Mouse (Mus musculus): ENCODE data around the gene Xylt1. TPM values are rescaled to one million over a fixed set of nuclear protein-coding genes. Genes with fewer than 3 reads are reported as not detected.

Xylt1 gene
- polyA plus RNA-seq, 1 experiment: 16.4 TPM

- Histone ChIP-seq H3K27ac (ENCODE audit: control insufficient read depth, insufficient read depth, low read depth, low read length, poor library complexity) (no peak overlapping the region), H3K4me3 (replicated peaks; ENCODE audit: control insufficient read depth, low read depth, low read length) (no peak overlapping the region), H3K4me1 (ENCODE audit: control insufficient read depth, insufficient read depth, low read length) (peaks cover 12% of the 10 kb centered on the region)
- TF ChIP-seq CTCF (IDR thresholded peaks at IDR 0.05; ENCODE audit: control insufficient read depth, insufficient read depth, low read length): no peak
- TF ChIP-seq POLR2A (IDR thresholded peaks at IDR 0.05; ENCODE audit: borderline replicate concordance, control insufficient read depth, low read depth, low read length): no peak
- 78% methylated on average over 3 of the region's 3 CpGs for WGBS
These were observed 49.1 kb downstream of the Xylt1 start for GRCm38 (mm10) chr7:117429895-117430294.

- Histone ChIP-seq H3K4me3 (replicated peaks; ENCODE audit: control insufficient read depth, low read depth, low read length) (no peak overlapping the region), H3K4me1 (ENCODE audit: control insufficient read depth, insufficient read depth, low read length) (peaks cover 12% of the 10 kb centered on the region), H3K27ac (ENCODE audit: control insufficient read depth, insufficient read depth, low read depth, low read length, poor library complexity) (no peak overlapping the region)
- TF ChIP-seq CTCF (IDR thresholded peaks at IDR 0.05; ENCODE audit: control insufficient read depth, insufficient read depth, low read length) (no peak), POLR2A (IDR thresholded peaks at IDR 0.05; ENCODE audit: borderline replicate concordance, control insufficient read depth, low read depth, low read length) (no peak)
- WGBS: 55% methylated on average over 5 of the region's 5 CpGs
These were observed 49.7 kb downstream of the Xylt1 start for GRCm38 (mm10) chr7:117430361-117430935.

DNA sequence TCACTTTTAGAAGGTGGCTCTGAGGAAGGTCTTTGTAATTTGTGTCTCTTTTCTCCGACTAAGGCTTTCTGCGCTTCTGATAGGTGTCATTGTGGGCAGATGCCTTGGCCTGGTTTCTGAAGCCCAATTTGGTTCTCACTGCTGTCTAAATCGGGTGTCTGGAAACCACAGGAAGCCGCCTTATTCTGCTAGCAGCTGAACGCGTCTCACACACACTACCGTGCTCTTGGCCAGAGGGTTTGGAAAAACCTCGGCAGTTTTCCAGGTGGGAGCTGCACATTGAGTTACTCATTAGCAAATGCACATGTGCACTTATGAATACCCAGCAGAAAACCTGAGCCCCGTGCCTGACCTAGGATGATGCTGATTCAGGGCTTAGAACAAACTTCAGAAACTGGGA, 52.9 kb downstream of the Xylt1 start:
- peaks cover 11% of the 10 kb centered on the region for H3K4me1 ChIP-seq (ENCODE audit: control insufficient read depth, insufficient read depth, low read length)
- TF ChIP-seq POLR2A (IDR thresholded peaks at IDR 0.05; ENCODE audit: borderline replicate concordance, control insufficient read depth, low read depth, low read length): no peak
- TF ChIP-seq CTCF (IDR thresholded peaks at IDR 0.05; ENCODE audit: control insufficient read depth, insufficient read depth, low read length): no peak
- 16% methylated on average over 9 of the region's 9 CpGs for WGBS
- H3K27ac ChIP-seq (ENCODE audit: control insufficient read depth, insufficient read depth, low read depth, low read length, poor library complexity): no peak overlapping the region
- no peak overlapping the region for H3K4me3 ChIP-seq (replicated peaks; ENCODE audit: control insufficient read depth, low read depth, low read length)

- Histone ChIP-seq H3K4me1 (ENCODE audit: control insufficient read depth, insufficient read depth, low read length) (peaks cover 4% of the 10 kb centered on the region; the same call in 1 of the 2 replicates), H3K27ac (ENCODE audit: control insufficient read depth, insufficient read depth, low read depth, low read length, poor library complexity) (no peak overlapping the region), H3K4me3 (replicated peaks; ENCODE audit: control insufficient read depth, low read depth, low read length) (no peak overlapping the region)
- WGBS: 79% methylated on average over 3 of the region's 3 CpGs
- no peak for TF ChIP-seq POLR2A (IDR thresholded peaks at IDR 0.05; ENCODE audit: borderline replicate concordance, control insufficient read depth, low read depth, low read length)
- no peak for TF ChIP-seq CTCF (IDR thresholded peaks at IDR 0.05; ENCODE audit: control insufficient read depth, insufficient read depth, low read length)
These were observed 54.3 kb downstream of the Xylt1 start for GRCm38 (mm10) chr7:117435091-117435490.

DNA sequence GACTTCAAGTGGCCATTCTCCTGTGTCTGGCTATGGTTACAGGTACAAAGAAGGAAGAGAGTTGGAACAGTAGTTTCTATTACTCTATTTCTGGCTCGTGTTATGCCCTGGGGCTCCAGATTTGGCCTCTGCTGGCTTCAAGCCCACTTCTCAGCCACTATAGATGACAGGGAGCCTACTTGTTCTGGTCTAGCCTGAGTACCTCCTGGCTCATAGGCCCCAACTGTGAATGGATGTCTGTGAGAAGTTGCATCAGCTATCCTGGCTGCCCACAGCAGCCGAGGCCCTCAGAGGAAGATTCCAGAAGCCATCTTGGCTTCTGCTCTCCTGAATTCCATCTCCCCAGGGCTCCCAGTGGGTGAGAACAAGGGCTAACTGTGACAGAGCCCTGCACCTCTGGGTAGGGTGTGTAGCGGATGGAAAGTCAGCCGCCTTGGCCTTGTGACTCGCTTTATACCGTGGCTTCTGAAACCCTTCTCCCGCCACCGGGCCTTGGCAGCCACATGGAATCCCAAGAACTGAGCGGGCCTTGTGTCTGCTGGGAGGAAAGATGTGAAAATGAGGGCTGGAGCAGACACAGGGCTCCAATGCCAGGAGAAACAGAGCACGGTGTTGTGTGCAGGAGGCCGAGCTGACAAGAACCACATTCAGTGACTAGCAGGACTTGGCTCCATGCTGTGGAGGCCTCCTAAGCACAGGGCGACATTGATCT, 55.1 kb downstream of the Xylt1 start:
- TF ChIP-seq POLR2A (IDR thresholded peaks at IDR 0.05; ENCODE audit: borderline replicate concordance, control insufficient read depth, low read depth, low read length) (no peak), CTCF (IDR thresholded peaks at IDR 0.05; ENCODE audit: control insufficient read depth, insufficient read depth, low read length) (no peak)
- Histone ChIP-seq H3K27ac (ENCODE audit: control insufficient read depth, insufficient read depth, low read depth, low read length, poor library complexity) (no peak overlapping the region), H3K4me1 (ENCODE audit: control insufficient read depth, insufficient read depth, low read length) (peaks cover 1% of the 10 kb centered on the region; the same call in 1 of the 2 replicates), H3K4me3 (replicated peaks; ENCODE audit: control insufficient read depth, low read depth, low read length) (no peak overlapping the region)
- WGBS: 83% methylated on average over 12 of the region's 12 CpGs

DNA sequence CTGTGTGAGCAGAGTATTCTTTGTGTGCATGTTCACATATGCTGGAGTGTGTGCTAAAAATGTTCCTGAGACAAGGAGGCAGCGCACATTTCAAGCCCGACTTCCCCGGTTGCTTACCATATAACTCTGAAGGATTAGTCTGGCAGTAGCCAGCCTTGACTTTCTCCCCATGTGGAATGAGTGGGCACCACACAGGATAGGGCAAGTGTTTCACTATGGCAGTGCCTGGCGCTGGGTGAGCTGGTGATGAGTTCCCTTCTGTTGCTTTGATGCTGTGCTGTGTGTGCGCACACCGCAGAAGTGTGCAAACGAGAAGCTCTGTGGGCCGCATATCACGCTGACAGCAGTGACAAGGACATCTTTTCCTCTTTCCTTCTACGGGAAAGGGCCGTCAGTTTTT, 56.1 kb downstream of the Xylt1 start:
- H3K4me3 ChIP-seq (replicated peaks; ENCODE audit: control insufficient read depth, low read depth, low read length): no peak overlapping the region
- 89% methylated on average over 11 of the region's 11 CpGs for WGBS
- peaks cover 1% of the 10 kb centered on the region; the same call in 1 of the 2 replicates for H3K4me1 ChIP-seq (ENCODE audit: control insufficient read depth, insufficient read depth, low read length)
- TF ChIP-seq CTCF (IDR thresholded peaks at IDR 0.05; ENCODE audit: control insufficient read depth, insufficient read depth, low read length) (no peak), POLR2A (IDR thresholded peaks at IDR 0.05; ENCODE audit: borderline replicate concordance, control insufficient read depth, low read depth, low read length) (no peak)
- H3K27ac ChIP-seq (ENCODE audit: control insufficient read depth, insufficient read depth, low read depth, low read length, poor library complexity): no peak overlapping the region

DNA sequence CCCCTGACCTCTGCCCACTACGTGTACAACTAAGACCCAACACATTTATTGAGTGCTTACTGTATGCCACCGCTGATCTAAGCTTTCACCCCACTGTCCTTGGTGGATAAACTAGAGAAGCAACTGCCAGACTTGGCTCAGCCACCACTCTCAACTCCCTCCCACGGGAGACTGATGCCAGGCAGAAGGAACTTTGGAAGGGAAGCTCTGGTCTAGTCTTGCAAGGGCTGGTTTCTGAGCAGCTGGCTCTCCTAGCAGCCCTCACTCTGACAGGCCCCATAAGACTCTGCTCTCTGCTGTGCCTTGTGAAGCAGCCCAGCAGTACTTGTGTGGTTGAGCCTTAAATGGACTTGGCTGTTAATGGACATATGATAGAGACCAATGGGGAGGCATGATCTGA, 60.2 kb downstream of the Xylt1 start:
- Histone ChIP-seq H3K4me3 (replicated peaks; ENCODE audit: control insufficient read depth, low read depth, low read length) (no peak overlapping the region), H3K27ac (ENCODE audit: control insufficient read depth, insufficient read depth, low read depth, low read length, poor library complexity) (no peak overlapping the region), H3K4me1 (ENCODE audit: control insufficient read depth, insufficient read depth, low read length) (no peaks in the 10 kb centered on the region)
- WGBS: 75% methylated on average over 3 of the region's 3 CpGs
- TF ChIP-seq CTCF (IDR thresholded peaks at IDR 0.05; ENCODE audit: control insufficient read depth, insufficient read depth, low read length) (no peak), POLR2A (IDR thresholded peaks at IDR 0.05; ENCODE audit: borderline replicate concordance, control insufficient read depth, low read depth, low read length) (no peak)

GRCm38 (mm10) chr7:117442639-117443038, 61.9 kb downstream of the Xylt1 start:
- WGBS: 80% methylated on average over 2 of the region's 2 CpGs
- Histone ChIP-seq H3K4me1 (ENCODE audit: control insufficient read depth, insufficient read depth, low read length) (0 out of 2 replicates have a peak, but pooled peaks cover 1% of the 10 kb centered on the region), H3K27ac (ENCODE audit: control insufficient read depth, insufficient read depth, low read depth, low read length, poor library complexity) (no peak overlapping the region), H3K4me3 (replicated peaks; ENCODE audit: control insufficient read depth, low read depth, low read length) (no peak overlapping the region)
- TF ChIP-seq CTCF (IDR thresholded peaks at IDR 0.05; ENCODE audit: control insufficient read depth, insufficient read depth, low read length) (no peak), POLR2A (IDR thresholded peaks at IDR 0.05; ENCODE audit: borderline replicate concordance, control insufficient read depth, low read depth, low read length) (no peak)
